Mouse (Mus musculus) heart, embryonic 11.5 days (tissue): Measurements from ENCODE around the gene Scmh1. TPM values are rescaled to one million over a fixed set of nuclear protein-coding genes. Genes with fewer than 3 reads are reported as not detected.

Experiments
- ATAC-seq: fragments of 200-750 bp; cut with Nextera tagmentation; replicated peaks from 2 replicates; pipeline ENCODE4 v1.8.0; 2017; ENCODE audit warnings: moderate library complexity; ENCODE audit not compliant: insufficient number of reproducible peaks, low FRiP score, low TSS enrichment
- H3K27ac ChIP-seq: fragments of 300-500 bp; sonication (generic); 2 replicates; pipeline ENCODE4 v1.5.1; 2014; ENCODE audit warnings: mild to moderate bottlenecking, low read depth, low read length
- H3K27me3 ChIP-seq: fragments of 300-500 bp; sonication (generic); 2 replicates; pipeline ENCODE4 v1.6.1; 2014; ENCODE audit warnings: mild to moderate bottlenecking, low read length, mixed read lengths; ENCODE audit not compliant: control insufficient read depth, insufficient read depth
- H3K36me3 ChIP-seq: fragments of 300-500 bp; sonication (generic); 2 replicates; pipeline ENCODE4 v1.6.1; 2014; ENCODE audit warnings: mild to moderate bottlenecking, low read length, moderate library complexity, mixed read lengths; ENCODE audit not compliant: control insufficient read depth, insufficient read depth
- H3K4me1 ChIP-seq: fragments of 300-500 bp; sonication (generic); 2 replicates; pipeline ENCODE4 v1.6.1; 2014; ENCODE audit warnings: low read length; ENCODE audit not compliant: control insufficient read depth, insufficient read depth
- H3K4me2 ChIP-seq: fragments of 300-500 bp; sonication (generic); 2 replicates; pipeline ENCODE4 v1.6.1; 2014; ENCODE audit warnings: mild to moderate bottlenecking, moderate library complexity
- H3K4me3 ChIP-seq: fragments of 300-500 bp; sonication (generic); 2 replicates; pipeline ENCODE4 v1.5.1; 2014; ENCODE audit warnings: low read depth, low read length
- H3K9ac ChIP-seq: fragments of 300-500 bp; sonication (generic); 2 replicates; pipeline ENCODE4 v1.6.1; 2014; ENCODE audit warnings: mild to moderate bottlenecking, low read depth, low read length, moderate library complexity
- H3K9me3 ChIP-seq: fragments of 300-500 bp; sonication (generic); replicated peaks from 2 replicates; pipeline ENCODE4 v1.6.1; 2016; ENCODE audit warnings: low read length; ENCODE audit not compliant: control insufficient read depth
- WGBS: fragments of 180-500 bp; shearing (Covaris S2); extraction: QIAGEN DNeasy Blood & Tissue Kit; methylation state at CpG from one replicate; pipeline ENCODE4 v1.1.7; 2014; ENCODE audit not compliant: insufficient replicate concordance; 5-methylcytosine and 5-hydroxymethylcytosine counted together
- polyA plus RNA-seq: library from polyadenylated mRNA; unstranded; fragments of >200 nt; fragmentation: Nextera tagmentation; extraction: Ambion mirVana; gene quantifications from 2 replicates; pipeline ENCODE4 v1.2.1, GENCODE M21; 2014

Gene Scmh1
- polyA plus RNA-seq = 67.0 and 72.9 TPM in 2 replicates

DNA sequence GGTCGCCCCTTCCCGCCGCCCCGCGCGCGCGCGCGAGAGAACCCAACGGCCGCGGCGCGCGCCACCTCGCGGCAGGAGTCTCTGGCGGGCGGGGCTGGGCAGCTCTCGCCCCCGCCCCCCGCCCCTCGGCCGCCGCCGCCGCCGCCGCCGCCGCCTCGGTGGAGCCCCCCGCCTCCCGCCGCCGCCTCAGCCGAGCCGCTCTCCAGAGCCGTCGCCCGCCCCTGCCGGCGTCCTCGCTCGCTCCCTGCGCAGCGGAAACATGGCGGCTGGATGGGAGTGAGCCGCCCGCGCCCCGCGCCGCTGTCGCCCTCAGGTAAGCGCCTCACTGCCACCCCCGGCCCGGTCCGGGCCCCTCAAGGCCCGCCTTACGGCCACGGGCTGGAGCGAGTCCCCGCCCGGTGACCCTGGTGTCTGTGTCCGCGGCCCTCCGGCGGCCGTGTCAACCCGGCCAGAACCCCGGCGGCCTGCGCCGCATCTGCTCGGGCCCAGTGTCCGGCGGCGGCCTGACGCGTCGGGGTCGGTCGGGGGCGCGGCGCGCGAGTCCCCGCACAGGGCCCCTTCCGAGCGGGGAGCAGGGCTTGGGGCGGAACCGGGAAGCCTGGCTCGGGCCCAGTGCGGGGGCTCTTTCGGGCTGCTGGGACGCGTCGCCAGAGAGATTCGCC lies at the start of gene Scmh1:
Gene Scmh1 (plus strand): TSS at position 138 of the 662 bp plus-strand sequence.
- under 1% methylated on average over 51 of the region's 102 CpGs for WGBS
- H3K27ac ChIP-seq = peak within 1 kb of the TSS; percentile 94
- H3K4me1 ChIP-seq = peaks cover 15% of the 10 kb centered on the region
- H3K9ac ChIP-seq = peak within 1 kb of the TSS; percentile 99
- H3K4me2 ChIP-seq = peak within 1 kb of the TSS; percentile 74
- no peaks in the 10 kb centered on the region for H3K27me3 ChIP-seq
- no peaks in the 10 kb centered on the region for H3K36me3 ChIP-seq
- peak; percentile 82 for ATAC-seq
- no peaks in the 10 kb centered on the region for H3K9me3 ChIP-seq
- H3K4me3 ChIP-seq = peak within 1 kb of the TSS; percentile 98

DNA sequence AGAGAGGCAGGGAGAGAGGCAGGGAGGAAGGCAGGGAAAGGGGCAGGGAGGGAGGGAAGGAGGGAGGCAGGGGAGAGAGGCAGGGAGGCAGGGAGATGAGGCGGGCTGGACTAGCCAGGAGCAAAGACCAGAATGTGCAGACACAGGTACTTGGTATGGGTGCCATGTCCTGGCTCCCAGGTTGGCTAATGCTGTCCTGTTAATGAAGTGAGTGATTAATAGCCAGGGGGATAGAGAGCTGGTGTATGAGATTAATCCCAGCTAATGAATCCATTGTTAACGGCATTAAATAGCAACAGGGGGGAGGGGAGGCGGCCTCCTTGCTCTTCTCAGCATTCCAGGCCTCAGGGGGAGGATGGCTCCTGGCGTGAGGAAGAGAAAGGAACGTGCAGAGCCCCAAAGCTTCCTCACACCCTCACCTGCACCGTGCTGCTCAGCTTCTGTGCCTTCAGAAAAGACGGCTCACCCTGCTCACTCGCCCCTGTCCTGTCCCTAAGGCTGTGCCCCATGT lies 45.0 kb upstream of the Scmh1 start:
- 2% methylated on average over 8 of the region's 8 CpGs for WGBS

DNA sequence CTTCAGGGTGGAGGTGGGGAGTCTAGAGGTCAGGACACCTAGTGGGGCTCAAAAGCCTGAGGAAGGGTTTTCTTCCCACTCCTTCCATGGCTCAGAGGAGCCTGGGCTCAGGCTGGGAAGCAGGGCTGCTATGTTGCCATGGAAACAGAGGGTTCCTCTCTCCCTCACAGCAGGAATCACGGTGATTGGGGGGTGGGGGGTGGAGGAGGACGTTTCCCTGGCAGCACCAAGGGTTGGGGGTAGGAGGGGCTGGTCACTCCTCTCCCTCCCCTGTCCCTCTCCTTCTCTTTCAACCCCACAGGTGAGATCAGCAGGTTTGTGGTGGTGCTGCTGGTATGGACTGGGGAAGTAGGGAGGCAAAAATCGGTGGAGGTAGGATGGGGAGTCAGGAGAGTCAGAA lies 40.4 kb upstream of the Scmh1 start:
- WGBS = 0% methylated on average over 3 of the region's 3 CpGs
- Histone ChIP-seq H3K36me3 (no peaks in the 10 kb centered on the region), H3K27ac (no peak overlapping the region), H3K4me2 (no peak overlapping the region), H3K9ac (no peak overlapping the region), H3K4me3 (no peak overlapping the region), H3K9me3 (no peaks in the 10 kb centered on the region), H3K27me3 (peaks cover 43% of the 10 kb centered on the region), H3K4me1 (peaks cover 8% of the 10 kb centered on the region)
- no peak for ATAC-seq

More for the DNA sequence above, 45.0 kb upstream of the Scmh1 start:
- no peaks in the 10 kb centered on the region for H3K9me3 ChIP-seq
- H3K4me2 ChIP-seq = no peak overlapping the region
- H3K4me3 ChIP-seq = no peak overlapping the region
- H3K27ac ChIP-seq = no peak overlapping the region
- H3K4me1 ChIP-seq = no peaks in the 10 kb centered on the region
- H3K36me3 ChIP-seq = no peaks in the 10 kb centered on the region
- no peak overlapping the region for H3K9ac ChIP-seq
- peaks cover 40% of the 10 kb centered on the region for H3K27me3 ChIP-seq
- ATAC-seq = no peak

DNA sequence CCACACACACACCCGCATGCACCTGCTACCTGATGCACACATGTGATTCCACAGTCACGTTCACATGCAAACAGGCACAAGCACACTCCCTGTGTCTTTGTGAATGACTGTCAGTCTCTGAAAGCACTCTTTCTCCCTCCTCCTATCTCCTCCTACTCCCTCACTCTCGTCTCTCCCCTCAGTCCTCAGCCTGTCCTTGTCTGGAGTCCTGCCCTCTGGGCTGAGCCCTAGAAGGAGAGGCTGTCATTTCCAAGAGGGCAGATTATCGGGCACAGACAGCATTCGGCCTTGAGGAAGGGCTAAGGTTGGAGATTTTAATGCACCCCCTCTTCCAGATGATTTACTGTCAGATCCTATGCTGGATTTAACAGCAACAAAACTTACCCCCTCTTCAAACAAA lies 39.6 kb upstream of the Scmh1 start:
- Histone ChIP-seq H3K4me2 (no peak overlapping the region), H3K9me3 (no peaks in the 10 kb centered on the region), H3K4me1 (peaks cover 10% of the 10 kb centered on the region), H3K9ac (no peak overlapping the region), H3K27me3 (peaks cover 43% of the 10 kb centered on the region), H3K36me3 (no peaks in the 10 kb centered on the region), H3K27ac (no peak overlapping the region), H3K4me3 (no peak overlapping the region)
- WGBS = 25% methylated on average over 5 of the region's 5 CpGs
- no peak for ATAC-seq

DNA sequence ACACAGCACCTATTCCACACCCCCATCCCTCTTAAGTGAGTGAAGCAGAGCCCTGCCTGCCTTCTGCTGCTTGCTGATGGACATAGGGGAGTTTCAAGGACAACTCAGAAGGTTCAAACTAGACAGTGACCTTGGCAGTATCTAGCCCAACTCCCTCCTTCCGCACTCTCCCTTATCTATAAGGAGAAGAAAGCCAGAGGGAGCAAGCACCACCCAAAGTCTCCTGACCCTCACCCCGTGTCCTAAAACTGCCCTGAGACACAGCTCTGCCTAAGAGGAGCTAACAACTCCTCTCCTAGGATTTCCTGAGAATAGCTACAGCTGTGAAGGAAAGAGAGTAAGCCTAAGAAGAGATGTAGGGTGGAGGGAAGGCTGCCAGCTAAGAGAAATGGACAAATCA lies 37.0 kb upstream of the Scmh1 start:
- no peak overlapping the region for H3K4me2 ChIP-seq
- no peak for ATAC-seq
- no peaks in the 10 kb centered on the region for H3K36me3 ChIP-seq
- H3K9me3 ChIP-seq = no peaks in the 10 kb centered on the region
- H3K27me3 ChIP-seq = peaks cover 44% of the 10 kb centered on the region
- H3K4me1 ChIP-seq = peaks cover 10% of the 10 kb centered on the region
- 0 out of 2 replicates have a peak overlapping the region, but pooled peaks have one; percentile 2 for H3K9ac ChIP-seq
- no peak overlapping the region for H3K27ac ChIP-seq
- H3K4me3 ChIP-seq = no peak overlapping the region
- WGBS = 62% methylated on average over 2 of the region's 2 CpGs

DNA sequence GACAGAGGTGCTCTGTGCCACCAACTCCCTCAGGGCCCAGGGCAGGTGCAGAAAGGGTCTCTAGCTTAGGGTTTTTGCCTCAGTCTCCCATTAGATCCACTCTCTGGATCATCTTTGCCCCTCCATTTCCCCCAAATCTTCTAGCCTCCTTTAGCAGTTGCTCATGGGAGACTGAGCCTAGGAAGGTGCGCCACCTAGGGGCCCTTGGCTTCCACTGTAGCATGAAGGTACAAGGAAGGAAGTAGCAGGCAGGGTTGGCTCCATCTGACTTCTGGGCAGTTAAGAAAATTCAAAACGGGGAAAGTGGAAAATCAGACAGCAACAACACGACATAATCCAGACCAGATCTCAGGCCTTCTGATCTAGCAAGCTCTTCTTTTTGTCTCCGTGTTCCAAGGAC lies 36.4 kb upstream of the Scmh1 start:
- Histone ChIP-seq H3K4me1 (peaks cover 10% of the 10 kb centered on the region), H3K27ac (no peak overlapping the region), H3K36me3 (no peaks in the 10 kb centered on the region), H3K27me3 (peaks cover 46% of the 10 kb centered on the region), H3K4me3 (no peak overlapping the region), H3K9me3 (no peaks in the 10 kb centered on the region), H3K4me2 (no peak overlapping the region), H3K9ac (no peak overlapping the region)
- ATAC-seq = no peak
- 15% methylated on average over 4 of the region's 4 CpGs for WGBS

DNA sequence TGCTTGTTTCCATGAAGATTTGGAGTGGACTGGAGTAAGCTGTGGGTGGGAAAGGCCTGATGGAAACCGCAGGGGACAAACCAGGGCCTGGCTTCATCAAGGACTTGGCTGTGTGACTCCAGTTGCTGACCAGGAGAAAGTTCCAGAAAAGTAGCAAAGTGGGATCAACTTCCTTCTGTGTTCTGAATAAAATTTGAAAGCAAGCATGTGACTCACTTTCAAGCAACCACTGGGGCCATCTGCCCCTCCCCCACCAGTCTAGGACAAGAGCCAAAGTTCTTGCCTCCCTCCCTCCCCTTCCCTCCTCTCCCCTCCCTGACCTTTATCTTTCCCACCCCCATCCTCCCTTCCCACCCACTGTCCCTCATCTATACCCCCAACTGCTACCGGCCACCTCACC lies 35.9 kb upstream of the Scmh1 start:
- no peak for ATAC-seq
- no peak overlapping the region; the same call in 1 of the 2 replicates for H3K4me2 ChIP-seq
- WGBS = 19% methylated on average over 2 of the region's 2 CpGs

DNA sequence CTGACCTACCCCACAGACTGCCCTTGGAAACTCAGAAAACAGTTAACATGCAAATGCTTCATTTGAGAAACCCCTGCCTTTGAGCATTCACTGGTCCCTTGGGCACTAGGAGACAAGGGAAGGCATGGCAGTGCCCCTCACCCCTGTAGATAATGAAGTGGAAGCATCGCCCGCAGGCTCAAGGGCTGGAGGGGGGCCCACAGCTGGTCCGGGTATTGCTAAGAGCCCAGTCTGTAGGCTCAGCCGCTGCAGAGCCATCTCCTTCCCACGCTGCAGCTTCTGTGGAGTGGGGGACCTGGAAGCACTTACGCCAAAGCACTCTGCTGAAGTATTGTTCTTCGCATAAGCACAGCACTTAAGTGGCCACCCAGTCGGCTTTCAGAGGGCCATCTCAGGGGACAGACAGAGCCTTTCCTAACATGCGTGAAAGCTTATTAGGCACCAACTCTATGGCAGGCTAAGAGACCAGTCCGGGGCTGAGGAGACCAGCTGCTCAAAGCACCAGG lies 35.2 kb upstream of the Scmh1 start:
- no peaks in the 10 kb centered on the region for H3K9me3 ChIP-seq
- H3K27ac ChIP-seq = no peak overlapping the region
- H3K4me1 ChIP-seq = peaks cover 10% of the 10 kb centered on the region
- H3K36me3 ChIP-seq = no peaks in the 10 kb centered on the region
- peaks cover 35% of the 10 kb centered on the region for H3K27me3 ChIP-seq
- H3K9ac ChIP-seq = no peak overlapping the region
- no peak for ATAC-seq
- WGBS = 29% methylated on average over 10 of the region's 10 CpGs
- peak overlapping the region; percentile 49 for H3K4me2 ChIP-seq
- H3K4me3 ChIP-seq = no peak overlapping the region

More for the DNA sequence above, 35.9 kb upstream of the Scmh1 start:
- Histone ChIP-seq H3K9ac (0 out of 2 replicates have a peak overlapping the region, but pooled peaks have one; percentile 18), H3K9me3 (no peaks in the 10 kb centered on the region), H3K4me1 (peaks cover 10% of the 10 kb centered on the region), H3K4me3 (no peak overlapping the region), H3K27me3 (peaks cover 41% of the 10 kb centered on the region), H3K27ac (no peak overlapping the region), H3K36me3 (no peaks in the 10 kb centered on the region)
